ENCODE assay signal across 30 mouse cellular contexts in genomic region chr13:83115691-83116090, GRCm38 (mm10).
"Had no signal": no experiment of that assay in that cellular context is flagged by ENCODE, and none has a peak within 500 bp of the region (broad histone marks: within the 10 kb centered on the region; RNA-seq: fewer than 3 reads in every experiment).

No protein-coding gene starts in this region.

- DNase-seq: left cerebral cortex, postnatal 4 days; liver; liver, embryonic 13.5 days; liver, postnatal 0 days; lung, adult 18-20 months; lung, adult 2 months; lung, embryonic 14.5 days; lung, postnatal 10 days; lung, postnatal 14 days; lung, postnatal 36 days; lung, postnatal 4 days; midbrain, embryonic 14.5 days had no signal

- H3K9ac ChIP-seq: limb, embryonic 12.5 days; limb, embryonic 13.5 days; limb, embryonic 15.5 days; liver, embryonic 12.5 days; liver, embryonic 13.5 days; liver, embryonic 14.5 days; liver, embryonic 15.5 days; liver, postnatal 0 days; lung, embryonic 14.5 days; lung, embryonic 15.5 days; midbrain, embryonic 12.5 days; midbrain, embryonic 13.5 days; midbrain, embryonic 15.5 days; neural tube, embryonic 12.5 days had no signal

- H3K4me1 ChIP-seq: limb, embryonic 10.5 days; limb, embryonic 13.5 days; liver, embryonic 12.5 days; liver, embryonic 13.5 days; midbrain, embryonic 15.5 days; neural tube, embryonic 12.5 days had no signal

- H3K27ac ChIP-seq: limb, embryonic 10.5 days; limb, embryonic 12.5 days; limb, embryonic 13.5 days; limb, embryonic 15.5 days; liver, embryonic 12.5 days; liver, embryonic 13.5 days; liver, embryonic 14.5 days; liver, embryonic 15.5 days; lung, embryonic 15.5 days; macrophage; midbrain, embryonic 10.5 days; midbrain, embryonic 12.5 days; midbrain, embryonic 13.5 days; midbrain, embryonic 15.5 days; neural tube, embryonic 12.5 days had no signal

- H3K27me3 ChIP-seq: limb, embryonic 12.5 days; limb, embryonic 13.5 days; limb, embryonic 15.5 days; liver, embryonic 12.5 days; liver, embryonic 13.5 days; liver, embryonic 15.5 days; lung, embryonic 15.5 days; megakaryocyte, embryonic 14.5 days; midbrain, embryonic 12.5 days; midbrain, embryonic 13.5 days; midbrain, embryonic 15.5 days; neural tube, embryonic 12.5 days had no signal

- ATAC-seq: liver, embryonic 12.5 days; liver, postnatal 0 days; lung, postnatal 0 days; midbrain, embryonic 13.5 days; midbrain, embryonic 15.5 days; midbrain, embryonic 16.5 days had no signal

- H3K4me3 ChIP-seq: limb, embryonic 10.5 days; limb, embryonic 12.5 days; limb, embryonic 13.5 days; limb, embryonic 15.5 days; liver, embryonic 12.5 days; liver, embryonic 13.5 days; liver, embryonic 15.5 days; lung, embryonic 15.5 days; megakaryocyte, embryonic 14.5 days; midbrain, embryonic 10.5 days; midbrain, embryonic 12.5 days; midbrain, embryonic 13.5 days; midbrain, embryonic 15.5 days; myocyte; neural tube, embryonic 12.5 days had no signal

- H3K9me3 ChIP-seq: limb, embryonic 10.5 days; limb, embryonic 12.5 days; limb, embryonic 13.5 days; limb, embryonic 15.5 days; liver, embryonic 12.5 days; liver, embryonic 13.5 days; liver, embryonic 15.5 days; lung, embryonic 15.5 days; megakaryocyte, embryonic 14.5 days; midbrain, embryonic 10.5 days; midbrain, embryonic 12.5 days; midbrain, embryonic 13.5 days; midbrain, embryonic 15.5 days; neural tube, embryonic 12.5 days had no signal

- H3K36me3 ChIP-seq: limb, embryonic 10.5 days; limb, embryonic 12.5 days; limb, embryonic 13.5 days; limb, embryonic 15.5 days; liver, embryonic 12.5 days; liver, embryonic 13.5 days; liver, embryonic 15.5 days; lung, embryonic 15.5 days; midbrain, embryonic 10.5 days; midbrain, embryonic 12.5 days; midbrain, embryonic 13.5 days; midbrain, embryonic 15.5 days; neural tube, embryonic 12.5 days had no signal
